Mouse (Mus musculus) ES-E14 (cell line): ENCODE results near the gene Vdr. TPM values are rescaled to one million over a fixed set of nuclear protein-coding genes. Genes with fewer than 3 reads are reported as not detected.

ENCODE experiments used
- DNase-seq: peaks from one replicate; pipeline ENCODE4 v3.0.0-alpha.2; 2013; ENCODE audit warnings: low read depth, low spot score
- H3K27ac ChIP-seq: 2 replicates; pipeline ENCODE4 v1.5.1; 2012; ENCODE audit warnings: low read depth, mild to moderate bottlenecking, low read length, moderate library complexity, mixed read lengths; ENCODE audit not compliant: poor library complexity, insufficient read depth, severe bottlenecking
- H3K36me3 ChIP-seq: 2 replicates; pipeline ENCODE4 v1.6.1; 2012; ENCODE audit warnings: mild to moderate bottlenecking, low read length, moderate library complexity, mixed read lengths; ENCODE audit not compliant: control insufficient read depth, poor library complexity, insufficient read depth, severe bottlenecking
- H3K4me1 ChIP-seq, 2 experiments: fragments of 150-350 bp in 1 of 2; sonication (generic) in 1 of 2; 2 replicates each; pipeline ENCODE4 v1.6.1; 2012; ENCODE audit warnings: low read length in 2 of 2, mild to moderate bottlenecking in 1 of 2, mixed read lengths in 1 of 2; ENCODE audit not compliant: control insufficient read depth in 2 of 2, insufficient read depth in 2 of 2, poor library complexity in 1 of 2
- H3K4me3 ChIP-seq, 2 experiments: fragments of 150-350 bp in 1 of 2; sonication (generic) in 1 of 2; 2 replicates each; pipeline ENCODE4 v1.5.1; 2012; ENCODE audit warnings: low read length in 2 of 2, low read depth in 1 of 2, mild to moderate bottlenecking in 1 of 2, mixed read lengths in 1 of 2; ENCODE audit not compliant: insufficient read depth in 1 of 2, poor library complexity in 1 of 2, severe bottlenecking in 1 of 2
- H3K9ac ChIP-seq: 2 replicates; pipeline ENCODE4 v1.6.1; 2012; ENCODE audit warnings: low read depth, mild to moderate bottlenecking, low read length, mixed read lengths; ENCODE audit not compliant: poor library complexity, insufficient read depth, severe bottlenecking
- H3K9me3 ChIP-seq: fragments of 150-350 bp; sonication (generic); 2 replicates; pipeline ENCODE4 v1.6.1; 2012; ENCODE audit warnings: low read depth, mild to moderate bottlenecking, low read length; ENCODE audit not compliant: control insufficient read depth, insufficient read depth
- CHD2 ChIP-seq: IDR thresholded peaks from 2 replicates; pipeline ENCODE4 v1.6.1; 2014; ENCODE audit warnings: mild to moderate bottlenecking, low read depth, low read length, inconsistent platforms
- HCFC1 ChIP-seq: IDR thresholded peaks from 2 replicates; pipeline ENCODE4 v1.6.1; 2012; ENCODE audit warnings: low read length, inconsistent platforms, borderline replicate concordance; ENCODE audit not compliant: insufficient read depth
- MAFK ChIP-seq: IDR thresholded peaks from 2 replicates; pipeline ENCODE4 v1.6.1; 2014; ENCODE audit warnings: mild to moderate bottlenecking, low read depth, low read length, inconsistent platforms; ENCODE audit not compliant: insufficient read depth
- ZC3H11A ChIP-seq: IDR thresholded peaks from 2 replicates; pipeline ENCODE4 v1.6.1; 2012; ENCODE audit warnings: low read depth, mild to moderate bottlenecking, inconsistent platforms, low read length, borderline replicate concordance
- ZNF384 ChIP-seq: IDR thresholded peaks from 2 replicates; pipeline ENCODE4 v1.6.1; 2012; ENCODE audit warnings: low read depth, low read length, inconsistent platforms
- in situ Hi-C, 2 experiments: fragments of 600-800 bp; cut with MboI; formaldehyde crosslinking; loops; one replicate each; pipeline ENCODE4 v1.15.1; 2025; ENCODE audit warnings: low sequenced_read_pairs in 2 of 2, inconsistent platforms in 1 of 2; ENCODE audit not compliant: unreplicated experiment in 2 of 2
- total RNA-seq: library from RNA; depleted of rRNA; stranded (reverse); fragments of 300-350 nt; gene quantifications from 2 replicates; pipeline ENCODE4 v1.2.3, GENCODE M21; 2012

Gene Vdr
- total RNA-seq, 1 experiment, result 0.22 TPM

- no peak overlapping the region for H3K4me3 ChIP-seq
- in situ Hi-C loops, result no loop called here
Observed at GRCm38 (mm10) chr15:97863494-97863881, 46.9 kb downstream of the Vdr start.

GRCm38 (mm10) chr15:97862881-97863493 is 47.4 kb downstream of the Vdr start:
- Histone ChIP-seq H3K36me3 (no peaks in the 10 kb centered on the region), H3K27ac (no peak overlapping the region), H3K9ac (no peak overlapping the region), H3K9me3 (no peaks in the 10 kb centered on the region), H3K4me1 (0 out of 4 replicates have a peak, but pooled peaks cover 0 to 4% of the 10 kb centered on the region in 2 experiments), H3K4me3 (no peak overlapping the region)
- no peak for TF ChIP-seq CHD2
- TF ChIP-seq ZNF384, result no peak
- no peak for DNase-seq
- in situ Hi-C loops, result no loop called here

More at GRCm38 (mm10) chr15:97863494-97863881, 46.9 kb downstream of the Vdr start:
- Histone ChIP-seq H3K27ac (no peak overlapping the region), H3K9ac (no peak overlapping the region), H3K9me3 (no peaks in the 10 kb centered on the region), H3K36me3 (no peaks in the 10 kb centered on the region), H3K4me1 (0 out of 4 replicates have a peak, but pooled peaks cover 0 to 4% of the 10 kb centered on the region in 2 experiments)
- DNase-seq, result no peak
- TF ChIP-seq ZNF384 (no peak), CHD2 (no peak), MAFK (no peak), ZC3H11A (no peak), HCFC1 (no peak)

- Histone ChIP-seq H3K9ac (no peak overlapping the region), H3K4me3 (no peak overlapping the region), H3K4me1 (0 out of 4 replicates have a peak, but pooled peaks cover 0 to 4% of the 10 kb centered on the region in 2 experiments), H3K36me3 (no peaks in the 10 kb centered on the region), H3K27ac (no peak overlapping the region), H3K9me3 (no peaks in the 10 kb centered on the region)
- in situ Hi-C loops, result no loop called here
- TF ChIP-seq ZNF384 (no peak), CHD2 (no peak), ZC3H11A (no peak), MAFK (no peak), HCFC1 (no peak)
- no peak for DNase-seq
Observed at GRCm38 (mm10) chr15:97860353-97860752, 50.1 kb downstream of the Vdr start.

GRCm38 (mm10) chr15:97858431-97858830 is 52.0 kb downstream of the Vdr start:
- in situ Hi-C loops, result no loop called here
- no peaks in the 10 kb centered on the region for H3K9me3 ChIP-seq
- DNase-seq, result no peak
- no peak overlapping the region for H3K27ac ChIP-seq
- H3K36me3 ChIP-seq, result no peaks in the 10 kb centered on the region
- no peak overlapping the region for H3K4me3 ChIP-seq
- no peak overlapping the region for H3K9ac ChIP-seq
- H3K4me1 ChIP-seq, result peaks cover 0 to 6% of the 10 kb centered on the region in 2 experiments; a peak in 1 of 4 replicates
- TF ChIP-seq MAFK (no peak), ZNF384 (no peak)

GRCm38 (mm10) chr15:97854551-97854950 is 55.9 kb downstream of the Vdr start:
- no peak overlapping the region for H3K9ac ChIP-seq
- H3K9me3 ChIP-seq, result no peaks in the 10 kb centered on the region
- H3K4me3 ChIP-seq, result no peak overlapping the region
- H3K36me3 ChIP-seq, result no peaks in the 10 kb centered on the region
- no peak overlapping the region for H3K27ac ChIP-seq
- TF ChIP-seq ZNF384 (no peak), ZC3H11A (no peak), CHD2 (no peak), HCFC1 (no peak), MAFK (no peak)
- H3K4me1 ChIP-seq, result peaks cover 0 to 4% of the 10 kb centered on the region in 2 experiments; a peak in 1 of 4 replicates
- no peak for DNase-seq
- in situ Hi-C loops, result no loop called here
